21 mouse cellular contexts compared by ENCODE assay signal in genomic region chr2:71526595-71527322, GRCm38 (mm10). TPM values are rescaled to one million over a fixed set of nuclear protein-coding genes. Genes with fewer than 3 reads are reported as not detected.
DNase-seq lines count a peak whose midpoint lies in the region; ATAC-seq lines count a peak whose summit lies in the region.
"Had no signal": no experiment of that assay in that cellular context is flagged by ENCODE, and none has a peak within 500 bp of the region (broad histone marks: within the 10 kb centered on the region; RNA-seq: fewer than 3 reads in every experiment).

No protein-coding gene starts in this region.

- peaks cover 99% of the 10 kb centered on the region for H3K27me3 ChIP-seq in hindbrain, embryonic 10.5 days (ENCODE audit: insufficient read depth, poor library complexity, severe bottlenecking)
- H3K27me3 ChIP-seq in hindbrain, embryonic 13.5 days: peaks cover 97% of the 10 kb centered on the region
- H3K27me3 ChIP-seq in embryonic facial prominence, embryonic 14.5 days (replicated peaks; ENCODE audit: control insufficient read depth, insufficient read depth, low read length): peaks cover 89% of the 10 kb centered on the region
- peaks cover 49% of the 10 kb centered on the region for H3K27me3 ChIP-seq in forebrain, embryonic 16.5 days (replicated peaks; ENCODE audit: control insufficient read depth, insufficient read depth, low read length)
- H3K27me3 ChIP-seq: CH12.LX had no signal

- H3K36me3 ChIP-seq in hindbrain, embryonic 10.5 days: no peaks in the 10 kb centered on the region
- no peaks in the 10 kb centered on the region for H3K36me3 ChIP-seq in hindbrain, embryonic 13.5 days
- no peaks in the 10 kb centered on the region for H3K36me3 ChIP-seq in embryonic facial prominence, embryonic 14.5 days (ENCODE audit: control insufficient read depth, insufficient read depth, low read length)
- H3K36me3 ChIP-seq in forebrain, embryonic 16.5 days (ENCODE audit: control insufficient read depth, insufficient read depth): no peaks in the 10 kb centered on the region
- H3K36me3 ChIP-seq: limb, embryonic 10.5 days; neural tube, embryonic 15.5 days had no signal

- H3K4me2 ChIP-seq in hindbrain, embryonic 13.5 days: no peak overlapping the region
- peak overlapping the region; percentile 75 for H3K4me2 ChIP-seq in embryonic facial prominence, embryonic 14.5 days (ENCODE audit: low read depth, low read length)
- H3K4me2 ChIP-seq in forebrain, embryonic 16.5 days (ENCODE audit: low read length): peak overlapping the region; percentile 71
- H3K4me2 ChIP-seq: heart, embryonic 11.5 days; liver, embryonic 11.5 days; lung, embryonic 14.5 days; neural tube, embryonic 15.5 days had no signal

- DNase-seq in hindbrain, embryonic 10.5 days (ENCODE audit: low spot score): no peak
- DNase-seq in A20 (ENCODE audit: low read depth, low spot score): peak; percentile 54
- DNase-seq in embryonic facial prominence, embryonic 14.5 days (ENCODE audit: low spot score): no peak
- DNase-seq in kidney, postnatal 25 days: no peak
- no peak for DNase-seq in cerebellum, postnatal 25 days
- DNase-seq: adrenal gland, adult 8-10 months; cerebellum, adult 11 months; cerebellum, postnatal 36 days; gastrocnemius, postnatal 36 days; heart, postnatal 14 days; lung, embryonic 14.5 days; thymus, adult 18-20 months had no signal

- ATAC-seq in hindbrain, embryonic 13.5 days (ENCODE audit: low FRiP score): no peak
- ATAC-seq in embryonic facial prominence, embryonic 14.5 days (ENCODE audit: low read depth): no peak
- ATAC-seq in forebrain, embryonic 16.5 days: no peak
- ATAC-seq in erythroblast, adult 5-6 weeks (replicated peaks; ENCODE audit: low FRiP score, poor library complexity, severe bottlenecking): no peak

- no peak overlapping the region for H3K9ac ChIP-seq in hindbrain, embryonic 13.5 days
- no peak overlapping the region for H3K9ac ChIP-seq in embryonic facial prominence, embryonic 14.5 days (ENCODE audit: low read depth, low read length)
- peak overlapping the region; percentile 30 for H3K9ac ChIP-seq in forebrain, embryonic 16.5 days (replicated peaks; ENCODE audit: low read depth, low read length)
- H3K9ac ChIP-seq: lung, embryonic 14.5 days; neural tube, embryonic 15.5 days had no signal

- peaks cover 32% of the 10 kb centered on the region for H3K4me1 ChIP-seq in hindbrain, embryonic 10.5 days (replicated peaks)
- peaks cover 26% of the 10 kb centered on the region for H3K4me1 ChIP-seq in hindbrain, embryonic 13.5 days (replicated peaks)
- peaks cover 9% of the 10 kb centered on the region; the same call in 1 of the 2 replicates for H3K4me1 ChIP-seq in embryonic facial prominence, embryonic 14.5 days (ENCODE audit: control insufficient read depth, insufficient read depth, low read length)
- peaks cover 22% of the 10 kb centered on the region for H3K4me1 ChIP-seq in forebrain, embryonic 16.5 days (replicated peaks; ENCODE audit: control insufficient read depth, insufficient read depth, low read length)

- 0 out of 2 replicates have a peak overlapping the region, but pooled peaks have one; percentile 3 for H3K4me3 ChIP-seq in hindbrain, embryonic 10.5 days
- H3K4me3 ChIP-seq in hindbrain, embryonic 13.5 days: no peak overlapping the region
- H3K4me3 ChIP-seq in embryonic facial prominence, embryonic 14.5 days (ENCODE audit: low read depth, low read length): peak overlapping the region; percentile 21
- peak overlapping the region; percentile 36 for H3K4me3 ChIP-seq in forebrain, embryonic 16.5 days (replicated peaks; ENCODE audit: low read length)
- H3K4me3 ChIP-seq: limb, embryonic 10.5 days; neural tube, embryonic 15.5 days had no signal

- H3K9me3 ChIP-seq in hindbrain, embryonic 10.5 days: no peaks in the 10 kb centered on the region
- no peaks in the 10 kb centered on the region for H3K9me3 ChIP-seq in hindbrain, embryonic 13.5 days
- no peaks in the 10 kb centered on the region for H3K9me3 ChIP-seq in embryonic facial prominence, embryonic 14.5 days (ENCODE audit: control insufficient read depth, low read length)
- H3K9me3 ChIP-seq in forebrain, embryonic 16.5 days (ENCODE audit: control insufficient read depth, low read length): no peaks in the 10 kb centered on the region
- H3K9me3 ChIP-seq: limb, embryonic 10.5 days; neural tube, embryonic 15.5 days had no signal

- H3K27ac ChIP-seq in hindbrain, embryonic 10.5 days: no peak overlapping the region
- no peak overlapping the region for H3K27ac ChIP-seq in hindbrain, embryonic 13.5 days
- no peak overlapping the region for H3K27ac ChIP-seq in embryonic facial prominence, embryonic 14.5 days (replicated peaks; ENCODE audit: low read depth, low read length)
- peak overlapping the region; percentile 97 for H3K27ac ChIP-seq in forebrain, embryonic 16.5 days (ENCODE audit: low read length)
- H3K27ac ChIP-seq: limb, embryonic 10.5 days; neural tube, embryonic 15.5 days had no signal

- 3% methylated on average over 10 of the region's 10 CpGs for WGBS in hindbrain, embryonic 10.5 days
- 3% methylated on average over 10 of the region's 10 CpGs for WGBS in hindbrain, embryonic 13.5 days
- 11% methylated on average over 10 of the region's 10 CpGs for WGBS in embryonic facial prominence, embryonic 14.5 days
- WGBS in forebrain, embryonic 16.5 days: 11% methylated on average over 10 of the region's 10 CpGs

RNA-seq across cellular contexts. Expression of gene Dlx1, which starts 1.2 kb away (rescaled TPM):
- 6.4 and 9.9 TPM in 2 replicates for polyA plus RNA-seq in hindbrain, embryonic 10.5 days (2016; fragmentation: Nextera tagmentation; extraction: Ambion mirVana)
- polyA plus RNA-seq in hindbrain, embryonic 13.5 days (2015; fragmentation: Nextera tagmentation; extraction: Ambion mirVana): 0.96 and 1.4 TPM in 2 replicates
- 13.1 and 15.2 TPM in 2 replicates for polyA plus RNA-seq in embryonic facial prominence, embryonic 14.5 days (2014; fragmentation: Nextera tagmentation; extraction: Ambion mirVana)
- 232 and 239 TPM in 2 replicates for polyA plus RNA-seq in forebrain, embryonic 16.5 days (2015; fragmentation: Nextera tagmentation; extraction: Ambion mirVana)
- not detected in 2 replicates for total RNA-seq in erythroblast, adult 5-6 weeks (2015; ENCODE audit: low replicate concordance)
- not detected in 2 replicates for total RNA-seq in erythroblast, adult 5-6 weeks (2017; ENCODE audit: low replicate concordance)
- total RNA-seq: gastrocnemius, postnatal 36 days had no signal
- polyA plus RNA-seq: kidney, embryonic 14.5 days; lung, embryonic 14.5 days had no signal

RNA-seq across cellular contexts. Expression of gene Dlx2, which starts 19.8 kb away (rescaled TPM):
- polyA plus RNA-seq in hindbrain, embryonic 10.5 days (2016; fragmentation: Nextera tagmentation; extraction: Ambion mirVana): 7.6 and 7.8 TPM in 2 replicates
- 0.51 and 0.76 TPM in 2 replicates for polyA plus RNA-seq in hindbrain, embryonic 13.5 days (2015; fragmentation: Nextera tagmentation; extraction: Ambion mirVana)
- 5.5 and 5.7 TPM in 2 replicates for polyA plus RNA-seq in embryonic facial prominence, embryonic 14.5 days (2014; fragmentation: Nextera tagmentation; extraction: Ambion mirVana)
- 45.2 and 49.8 TPM in 2 replicates for polyA plus RNA-seq in forebrain, embryonic 16.5 days (2015; fragmentation: Nextera tagmentation; extraction: Ambion mirVana)
- total RNA-seq in erythroblast, adult 5-6 weeks (2015; ENCODE audit: low replicate concordance): not detected in 2 replicates
- not detected in 2 replicates for total RNA-seq in erythroblast, adult 5-6 weeks (2017; ENCODE audit: low replicate concordance)
- total RNA-seq: CH12.LX; gastrocnemius, postnatal 36 days; heart, postnatal 14 days had no signal
- polyA plus RNA-seq: kidney, embryonic 14.5 days had no signal

Comparison
In these comparisons a context has a peak if more than half of its experiments do, and no peak if none do; other contexts are left out.
1. RNA of gene Dlx1, which starts 1.2 kb away (polyA plus RNA-seq): 232 to 239 TPM in forebrain, embryonic 16.5 days; 13.1 to 15.2 TPM in embryonic facial prominence, embryonic 14.5 days, 6.4 to 9.9 TPM in hindbrain, embryonic 10.5 days and 0.96 to 1.4 TPM in hindbrain, embryonic 13.5 days; every median in the first group is over 10 times any median in the second.